Mouse (Mus musculus): ENCODE measurements around the gene Dedd.

- TF ChIP-seq POLR2A (IDR thresholded peaks at IDR 0.05; ENCODE audit: insufficient read depth, low read depth, low read length) (peak; percentile 18; the same call in 1 of the 2 replicates), CTCF (IDR thresholded peaks at IDR 0.05; ENCODE audit: insufficient read depth, low read depth, low read length) (no peak)
Observed at GRCm38 (mm10) chr1:171280916-171281527, 47.9 kb upstream of the Dedd start, which contains the start of gene Ppox.

Data from olfactory bulb, adult 2 months (tissue).